Mouse (Mus musculus) lung, adult 2 months (tissue): ENCODE data around the gene Slitrk4.

Experiments used
- CTCF ChIP-seq: fragments of 200-500 bp; IDR thresholded peaks from 2 replicates; pipeline ENCODE4 v1.5.1; 2011; ENCODE audit warnings: mild to moderate bottlenecking, low read length, control low read depth; ENCODE audit not compliant: insufficient read depth
- POLR2A ChIP-seq: fragments of 200-500 bp; IDR thresholded peaks from 2 replicates; pipeline ENCODE4 v1.6.1; 2011; ENCODE audit warnings: low read depth, mild to moderate bottlenecking, control low read depth, low read length, borderline replicate concordance; ENCODE audit errors: extremely low read depth

DNA sequence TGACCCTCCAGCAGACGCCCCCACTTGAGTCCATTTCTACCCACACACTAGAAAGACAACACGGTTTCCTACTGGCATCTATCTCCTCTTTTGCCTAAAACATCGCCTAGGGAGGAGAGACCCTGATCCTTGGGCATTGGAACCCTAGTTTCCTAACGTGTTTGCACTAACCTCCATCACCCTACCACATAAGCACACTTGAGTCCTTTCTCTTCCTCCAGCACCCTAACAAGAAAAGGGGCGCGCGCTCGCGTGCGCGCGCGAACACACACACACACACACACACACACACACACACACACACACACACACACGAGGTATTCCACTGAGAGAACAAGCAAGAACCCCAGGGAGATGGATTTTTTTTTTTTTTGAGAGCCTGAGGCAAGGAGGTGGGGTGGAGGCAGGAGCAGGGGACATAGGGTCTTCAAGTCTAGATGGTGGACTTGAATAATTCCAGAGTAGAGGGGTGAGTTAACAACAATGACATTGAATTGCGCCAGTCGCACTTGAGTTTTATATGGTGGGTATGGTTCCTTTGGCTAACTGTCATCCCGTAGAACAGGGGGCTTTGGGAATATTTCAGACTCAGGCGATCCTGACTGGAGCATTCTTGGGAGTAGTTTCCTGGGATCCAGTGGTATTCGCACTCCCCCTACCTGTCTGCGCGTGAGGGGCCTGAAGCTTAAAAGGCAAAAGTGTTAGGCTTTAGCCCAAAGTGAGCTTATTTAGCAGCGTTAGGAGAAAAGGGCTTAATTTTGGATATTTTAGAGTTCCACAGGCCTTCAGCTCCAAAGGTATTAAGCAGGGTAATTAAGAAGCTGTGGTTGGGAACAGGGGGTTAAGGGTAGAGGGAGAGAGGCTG is 562 bp upstream of the Slitrk4 start:
- TF ChIP-seq CTCF (no peak), POLR2A (no peak)
